In the genomic region with DNA sequence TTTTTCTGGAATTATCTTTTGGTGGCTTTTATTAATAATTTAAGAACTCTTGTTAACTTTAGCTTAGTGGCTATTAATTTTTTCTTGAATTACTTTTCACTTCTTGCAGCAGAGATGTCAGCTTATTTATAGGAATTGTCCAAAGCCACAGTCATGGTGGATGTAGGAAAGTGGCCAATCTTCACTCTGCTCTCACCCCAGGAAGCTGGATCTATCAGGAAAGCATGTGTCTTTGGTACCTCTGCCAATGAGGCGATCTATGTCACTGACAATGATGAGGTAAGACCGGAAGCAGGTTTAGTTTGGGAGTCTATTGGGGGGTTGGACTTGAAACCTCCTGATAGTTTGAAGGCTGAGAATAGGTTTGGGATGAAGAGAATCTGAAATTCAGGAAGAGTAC, we compare ENCODE assay signal across 37 mouse cellular contexts. TPM values are rescaled to one million over a fixed set of nuclear protein-coding genes. Genes with fewer than 3 reads are reported as not detected.
A peak's percentile ranks its signal among the peaks of the same experiment; 100 is the strongest.
DNase-seq lines count a peak whose midpoint lies in the region; ATAC-seq and TF ChIP-seq lines count a peak whose summit lies in the region.
"Had no signal": no experiment of that assay in that cellular context is flagged by ENCODE, and none has a peak within 500 bp of the region (broad histone marks: within the 10 kb centered on the region; RNA-seq: fewer than 3 reads in every experiment).

No protein-coding gene starts in this region.

- H3K9me3 ChIP-seq in liver, embryonic 11.5 days (ENCODE audit: control insufficient read depth, low read length): no peaks in the 10 kb centered on the region
- H3K9me3 ChIP-seq: embryonic facial prominence, embryonic 10.5 days; embryonic facial prominence, embryonic 13.5 days; forebrain, embryonic 10.5 days; forebrain, embryonic 13.5 days; G1E had no signal

- H3K9ac ChIP-seq in liver, adult 2 months (ENCODE audit: low read depth, low read length): no peak overlapping the region
- no peak overlapping the region for H3K9ac ChIP-seq in liver, embryonic 11.5 days (ENCODE audit: low read depth, low read length)
- H3K9ac ChIP-seq: embryonic facial prominence, embryonic 13.5 days; forebrain, embryonic 13.5 days; hindbrain, embryonic 14.5 days had no signal

- no peak for ATAC-seq in liver, embryonic 11.5 days (replicated peaks; ENCODE audit: low FRiP score)
- ATAC-seq: forebrain, embryonic 13.5 days; forebrain, embryonic 16.5 days; hindbrain, postnatal 0 days; intestine, embryonic 16.5 days; Patski had no signal

- no peak for TF ChIP-seq POLR2A in liver, adult 2 months (IDR thresholded peaks at IDR 0.05; ENCODE audit: extremely low read depth, insufficient read depth, low read length)

- WGBS in liver, adult 2 months: 42% methylated on average over 2 of the region's 2 CpGs
- 91% methylated on average over 2 of the region's 2 CpGs for WGBS in liver, embryonic 11.5 days

- no peak overlapping the region for H3K4me2 ChIP-seq in liver, embryonic 11.5 days
- H3K4me2 ChIP-seq: embryonic facial prominence, embryonic 13.5 days; forebrain, embryonic 13.5 days; heart, embryonic 11.5 days; hindbrain, embryonic 14.5 days had no signal

- H3K79me2 ChIP-seq in liver, adult 2 months (ENCODE audit: control insufficient read depth, insufficient read depth, low read length): peaks cover 17% of the 10 kb centered on the region; the same call in 1 of the 2 replicates

- H3K4me3 ChIP-seq in liver, adult 2 months (ENCODE audit: insufficient read depth, low read depth, low read length): no peak overlapping the region
- H3K4me3 ChIP-seq in liver, embryonic 11.5 days (ENCODE audit: low read depth, low read length): no peak overlapping the region
- H3K4me3 ChIP-seq: embryonic facial prominence, embryonic 10.5 days; embryonic facial prominence, embryonic 13.5 days; forebrain, embryonic 10.5 days; forebrain, embryonic 13.5 days had no signal

- H3K36me3 ChIP-seq in liver, adult 2 months (ENCODE audit: control insufficient read depth, insufficient read depth, low read length): peaks cover 23% of the 10 kb centered on the region
- H3K36me3 ChIP-seq in liver, embryonic 11.5 days (ENCODE audit: control insufficient read depth, insufficient read depth, low read length): peaks cover 3% of the 10 kb centered on the region; the same call in 1 of the 2 replicates
- H3K36me3 ChIP-seq: G1E had no signal

- peaks cover 15% of the 10 kb centered on the region for H3K4me1 ChIP-seq in liver, adult 2 months (ENCODE audit: control insufficient read depth, insufficient read depth, low read length)
- no peaks in the 10 kb centered on the region for H3K4me1 ChIP-seq in liver, embryonic 11.5 days (replicated peaks; ENCODE audit: control insufficient read depth, insufficient read depth, low read length)

- no peak overlapping the region for H3K27ac ChIP-seq in liver, adult 2 months (replicated peaks; ENCODE audit: insufficient read depth, low read depth, low read length)
- H3K27ac ChIP-seq in liver, embryonic 11.5 days (ENCODE audit: low read depth, low read length): no peak overlapping the region
- H3K27ac ChIP-seq: embryonic facial prominence, embryonic 10.5 days; embryonic facial prominence, embryonic 13.5 days; forebrain, embryonic 10.5 days; forebrain, embryonic 13.5 days; hindbrain, embryonic 14.5 days; hindbrain, postnatal 0 days had no signal

- H3K27me3 ChIP-seq in liver, adult 2 months (ENCODE audit: control insufficient read depth, insufficient read depth, low read length): no peaks in the 10 kb centered on the region
- no peaks in the 10 kb centered on the region for H3K27me3 ChIP-seq in liver, embryonic 11.5 days (replicated peaks; ENCODE audit: control insufficient read depth, insufficient read depth, low read length)
- H3K27me3 ChIP-seq: CH12.LX; embryonic facial prominence, embryonic 13.5 days; forebrain, embryonic 13.5 days; Patski had no signal

- TF ChIP-seq CTCF in liver, adult 2 months (IDR thresholded peaks at IDR 0.05; ENCODE audit: low read depth, low read length): no peak

- peak; percentile 43 for DNase-seq in liver, adult 2 months (ENCODE audit: extremely low read depth, low read depth, low spot score)
- no peak for DNase-seq in liver, embryonic 11.5 days (ENCODE audit: low spot score)
- peak; percentile 16 for DNase-seq in cerebellum, adult 8-10 months
- DNase-seq in cerebellum, postnatal 10 days: peak; percentile 69 to 74
- DNase-seq in urinary bladder, postnatal 10 days (ENCODE audit: low spot score): no peak
- no peak for DNase-seq in natural killer cell, adult 2 months (ENCODE audit: low spot score in 2 of 2)
- no peak for DNase-seq in spleen, adult 18-20 months
- DNase-seq: adrenal gland, postnatal 10 days; adrenal gland, postnatal 36 days; B cell, adult 2 months; embryo, embryonic 11 days; gastrocnemius, postnatal 10 days; gastrocnemius, postnatal 36 days; kidney, adult 18-20 months had no signal

RNA-seq across cellular contexts. Expression of a gene that starts 8.8 kb away (rescaled TPM):
- 39.0 and 42.0 TPM in 2 replicates for total RNA-seq in liver, adult 2 months (2014; rRNA removed)
- polyA plus RNA-seq in liver, adult 2 months (2012; rRNA removed): 19.8 and 25.5 TPM in 2 replicates
- polyA plus RNA-seq in liver, embryonic 11.5 days (2014; fragmentation: Nextera tagmentation; extraction: Ambion mirVana): 54.0 and 55.5 TPM in 2 replicates

RNA-seq across cellular contexts. Expression of a gene that starts 31.3 kb away (rescaled TPM):
- not detected in 2 replicates for total RNA-seq in liver, adult 2 months (2014; rRNA removed)
- polyA plus RNA-seq in liver, adult 2 months (2012; rRNA removed): not detected in 2 replicates
- polyA plus RNA-seq in liver, embryonic 11.5 days (2014; fragmentation: Nextera tagmentation; extraction: Ambion mirVana): not detected in 2 replicates
- total RNA-seq: adrenal gland, adult 18-20 months; adrenal gland, postnatal 10 days; adrenal gland, postnatal 36 days; CH12.LX; gastrocnemius, adult 18-20 months; gastrocnemius, postnatal 10 days; gastrocnemius, postnatal 36 days; granulocyte monocyte progenitor cell, adult 5-6 weeks; heart, adult 8-10 months; heart, postnatal 25 days; hematopoietic stem cell, adult 5-6 weeks; hindbrain, postnatal 0 days had no signal
- polyA plus RNA-seq: cerebellum, adult 2 months; cortical plate, adult 2 months; embryonic facial prominence, embryonic 10.5 days; embryonic facial prominence, embryonic 13.5 days; forebrain, embryonic 10.5 days; forebrain, embryonic 13.5 days; forebrain, embryonic 16.5 days; G1E; heart, embryonic 11.5 days; heart, embryonic 14.5 days; heart, postnatal 0 days; hindbrain, embryonic 14.5 days; hindbrain, postnatal 0 days; inflammation-experienced regulatory T-cells, adult 6 months; intestine, embryonic 16.5 days; Patski had no signal

RNA-seq across cellular contexts. Expression of a gene that starts 50.2 kb away (rescaled TPM):
- 0.18 and 0.47 TPM in 2 replicates for total RNA-seq in liver, adult 2 months (2014; rRNA removed)
- polyA plus RNA-seq in liver, adult 2 months (2012; rRNA removed): not detected in 2 replicates
- polyA plus RNA-seq in liver, embryonic 11.5 days (2014; fragmentation: Nextera tagmentation; extraction: Ambion mirVana): not detected in 2 replicates
- total RNA-seq: adrenal gland, adult 18-20 months; adrenal gland, postnatal 10 days; G1E; gastrocnemius, adult 18-20 months; gastrocnemius, postnatal 10 days; gastrocnemius, postnatal 36 days; granulocyte monocyte progenitor cell, adult 5-6 weeks; heart, postnatal 25 days; hematopoietic stem cell, adult 5-6 weeks; hindbrain, postnatal 0 days had no signal
- polyA plus RNA-seq: cerebellum, adult 2 months; cortical plate, adult 2 months; embryonic facial prominence, embryonic 10.5 days; embryonic facial prominence, embryonic 13.5 days; forebrain, embryonic 10.5 days; forebrain, embryonic 13.5 days; forebrain, embryonic 16.5 days; G1E; heart, embryonic 11.5 days; heart, embryonic 14.5 days; heart, postnatal 0 days; hindbrain, embryonic 14.5 days; hindbrain, postnatal 0 days; intestine, embryonic 16.5 days had no signal

Comparison
In these comparisons a context has a peak if more than half of its experiments do, and no peak if none do; other contexts are left out.
1. DNase-seq: peak in liver, adult 2 months (single experiment), cerebellum, adult 8-10 months (single experiment) and cerebellum, postnatal 10 days (2 of 2); none in liver, embryonic 11.5 days (single experiment), urinary bladder, postnatal 10 days (single experiment), natural killer cell, adult 2 months (0 of 2) and spleen, adult 18-20 months (0 of 2).